Mouse (Mus musculus): ENCODE results near the gene Psg19.

Gene Psg19

DNA sequence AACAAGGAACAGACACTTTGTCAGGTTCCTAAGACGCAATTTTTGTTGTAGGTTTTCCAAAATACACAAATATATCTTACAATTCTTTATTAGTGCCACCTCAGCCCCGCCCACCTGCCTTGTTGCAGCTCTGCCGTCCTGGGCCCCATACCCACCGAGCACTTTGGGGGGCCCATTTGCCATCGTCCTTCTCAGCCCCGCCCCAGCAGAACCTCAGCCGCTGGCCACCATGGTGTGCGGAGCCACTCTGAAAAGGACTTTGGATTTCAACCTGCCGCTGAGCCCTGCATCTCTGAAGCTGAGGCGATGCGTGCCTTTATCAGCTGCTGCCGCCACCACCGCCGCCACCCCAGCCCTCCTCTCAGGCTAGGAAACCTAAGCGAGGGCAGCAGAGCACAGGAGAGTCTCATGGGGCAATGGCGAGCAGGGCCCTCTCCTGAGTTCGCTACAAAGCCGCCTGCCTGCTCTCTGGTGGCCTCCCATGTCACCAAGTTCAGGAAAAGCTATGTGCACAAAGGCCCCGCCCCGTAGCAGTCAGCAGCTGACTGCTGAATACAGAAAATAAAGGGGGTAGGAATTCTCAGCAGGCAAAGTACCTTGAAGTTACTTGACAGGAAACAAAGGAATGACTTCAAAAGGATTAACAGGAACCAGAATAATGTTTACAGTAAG is 52.0 kb downstream of the Psg19 start:
- no peak for DNase-seq (ENCODE audit: low spot score in 2 of 2)
